Mouse (Mus musculus) liver, adult 2 months (tissue): ENCODE data around the gene Cby1. TPM values are rescaled to one million over a fixed set of nuclear protein-coding genes. Genes with fewer than 3 reads are reported as not detected.

Experiments used
- DNase-seq: peaks from one replicate; pipeline ENCODE4 v3.0.0-alpha.2; 2011; ENCODE audit warnings: low read depth, low spot score; ENCODE audit errors: extremely low read depth
- H3K27ac ChIP-seq: fragments of 200-500 bp; replicated peaks from 2 replicates; pipeline ENCODE4 v1.5.1; 2012; ENCODE audit warnings: low read depth, mild to moderate bottlenecking, control low read depth, inconsistent platforms, low read length; ENCODE audit not compliant: insufficient read depth
- H3K27me3 ChIP-seq: fragments of 200-500 bp; 2 replicates; pipeline ENCODE4 v1.6.1; 2012; ENCODE audit warnings: mild to moderate bottlenecking, moderate library complexity, low read length, inconsistent platforms; ENCODE audit not compliant: control insufficient read depth, insufficient read depth
- H3K36me3 ChIP-seq: fragments of 200-500 bp; 2 replicates; pipeline ENCODE4 v1.6.1; 2012; ENCODE audit warnings: low read length, inconsistent platforms; ENCODE audit not compliant: control insufficient read depth, insufficient read depth
- H3K4me1 ChIP-seq: fragments of 200-500 bp; 2 replicates; pipeline ENCODE4 v1.6.1; 2011; ENCODE audit warnings: low read length; ENCODE audit not compliant: control insufficient read depth, insufficient read depth
- H3K4me3 ChIP-seq: fragments of 200-500 bp; 2 replicates; pipeline ENCODE4 v1.5.1; 2011; ENCODE audit warnings: low read depth, mild to moderate bottlenecking, control low read depth, low read length, moderate library complexity; ENCODE audit not compliant: insufficient read depth
- H3K79me2 ChIP-seq: fragments of 200-500 bp; 2 replicates; pipeline ENCODE4 v1.6.1; 2012; ENCODE audit warnings: inconsistent platforms, mild to moderate bottlenecking, low read length, moderate library complexity; ENCODE audit not compliant: control insufficient read depth, insufficient read depth
- H3K9ac ChIP-seq: fragments of 200-500 bp; 2 replicates; pipeline ENCODE4 v1.6.1; 2012; ENCODE audit warnings: low read depth, mild to moderate bottlenecking, control low read depth, inconsistent platforms, low read length
- CTCF ChIP-seq: fragments of 200-500 bp; IDR thresholded peaks from 2 replicates; pipeline ENCODE4 v1.5.1; 2011; ENCODE audit warnings: low read depth, low read length, control low read depth
- POLR2A ChIP-seq: fragments of 200-500 bp; IDR thresholded peaks from 2 replicates; pipeline ENCODE4 v1.6.1; 2011; ENCODE audit warnings: low read length, control low read depth; ENCODE audit not compliant: insufficient read depth; ENCODE audit errors: extremely low read depth
- WGBS: fragments of 180-500 bp; shearing (Covaris S2); methylation state at CpG from one replicate; pipeline ENCODE4 v1.1.7; 2018; 5-methylcytosine and 5-hydroxymethylcytosine counted together
- polyA plus RNA-seq: library from polyadenylated mRNA; depleted of rRNA; stranded (reverse); fragments of >200 nt; gene quantifications from 2 replicates; pipeline ENCODE4 v1.2.3, GENCODE M21; 2012
- total RNA-seq: library from RNA; depleted of rRNA; stranded (reverse); fragments of >200 nt; gene quantifications from 2 replicates; pipeline ENCODE4 v1.2.3, GENCODE M21; 2014

Cby1 gene
- total and polyA plus RNA-seq, 2 experiments, result 3.3 to 6.6 TPM

DNA sequence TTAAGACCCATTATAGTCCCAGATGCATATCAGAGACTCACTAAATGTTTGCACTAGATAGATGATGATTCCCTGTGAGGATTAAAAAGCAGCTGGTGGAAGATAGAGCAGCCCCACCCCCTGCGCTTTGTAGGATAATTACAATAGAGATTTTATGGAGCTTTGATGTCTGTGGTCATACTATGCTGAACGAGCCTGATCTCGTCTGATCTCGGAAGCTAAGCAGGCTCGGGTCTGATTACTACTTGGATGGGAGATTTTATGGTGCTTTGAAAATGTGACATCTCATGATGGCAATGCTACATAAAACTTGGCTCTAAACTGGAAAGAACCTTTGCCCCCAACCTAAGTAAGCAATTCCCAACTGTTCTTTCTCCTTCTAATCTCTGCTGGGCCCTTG lies 33.3 kb downstream of the Cby1 start:
- no peak overlapping the region for H3K27ac ChIP-seq
- DNase-seq, result no peak
- peaks cover 11% of the 10 kb centered on the region for H3K4me1 ChIP-seq
- no peaks in the 10 kb centered on the region for H3K27me3 ChIP-seq
- TF ChIP-seq POLR2A (no peak), CTCF (no peak)
- no peak overlapping the region for H3K4me3 ChIP-seq
- H3K36me3 ChIP-seq, result no peaks in the 10 kb centered on the region
- peaks cover 30% of the 10 kb centered on the region for H3K79me2 ChIP-seq
- WGBS, result 94% methylated on average over 5 of the region's 5 CpGs
- H3K9ac ChIP-seq, result no peak overlapping the region

DNA sequence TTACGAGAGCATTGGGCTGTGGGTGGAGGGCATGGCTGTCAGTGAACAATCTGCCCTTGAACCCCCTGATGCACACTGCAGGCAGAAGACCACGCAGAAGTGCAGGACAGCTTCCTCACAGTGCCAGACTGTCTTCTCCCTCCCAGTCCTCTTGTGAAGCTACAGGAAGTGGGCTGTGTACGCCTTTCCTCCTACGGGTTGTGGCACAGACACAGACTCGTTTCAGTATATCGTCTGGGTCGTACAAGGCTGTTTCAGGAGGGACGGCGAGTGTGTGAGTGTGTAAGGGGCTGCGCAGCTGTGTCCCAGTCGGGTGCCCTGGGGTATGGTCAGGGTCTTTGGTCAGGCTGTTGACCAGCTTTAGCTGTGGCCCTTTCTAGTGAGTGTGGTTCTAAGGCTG lies 34.7 kb downstream of the Cby1 start:
- TF ChIP-seq CTCF, result no peak
- TF ChIP-seq POLR2A, result no peak
- no peaks in the 10 kb centered on the region for H3K36me3 ChIP-seq
- peaks cover 9% of the 10 kb centered on the region for H3K4me1 ChIP-seq
- no peak for DNase-seq
- 65% methylated on average over 11 of the region's 11 CpGs for WGBS
- H3K27me3 ChIP-seq, result no peaks in the 10 kb centered on the region
- peaks cover 34% of the 10 kb centered on the region for H3K79me2 ChIP-seq
- H3K4me3 ChIP-seq, result no peak overlapping the region
- H3K9ac ChIP-seq, result peak overlapping the region; percentile 25
- H3K27ac ChIP-seq, result no peak overlapping the region

DNA sequence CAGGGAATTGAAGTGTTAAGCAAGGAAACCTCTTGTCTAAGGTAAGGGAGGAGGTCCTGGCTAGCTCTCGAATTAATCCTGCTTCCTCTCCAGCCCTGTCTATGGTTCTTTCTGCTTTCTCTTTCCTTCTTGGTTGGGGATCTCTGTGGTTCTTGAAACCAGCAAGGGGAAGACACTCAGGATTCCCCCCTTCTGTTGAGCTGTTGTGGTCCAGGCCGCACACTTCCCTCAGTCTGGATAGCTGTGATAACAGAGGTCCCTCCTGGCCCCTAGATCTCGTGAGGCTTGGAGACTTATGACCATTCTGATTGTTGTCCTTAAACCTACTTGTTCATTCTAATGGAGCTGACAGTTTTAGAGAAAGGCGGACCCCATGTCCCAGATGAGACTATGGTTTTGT lies 35.5 kb downstream of the Cby1 start:
- H3K4me1 ChIP-seq, result peaks cover 9% of the 10 kb centered on the region
- H3K79me2 ChIP-seq, result peaks cover 40% of the 10 kb centered on the region
- H3K36me3 ChIP-seq, result no peaks in the 10 kb centered on the region; the same call in 1 of the 2 replicates
- WGBS, result 88% methylated on average over 4 of the region's 4 CpGs
- no peak for TF ChIP-seq POLR2A
- no peak for TF ChIP-seq CTCF
- H3K27me3 ChIP-seq, result no peaks in the 10 kb centered on the region
- DNase-seq, result no peak
- no peak overlapping the region for H3K4me3 ChIP-seq
- H3K27ac ChIP-seq, result no peak overlapping the region
- H3K9ac ChIP-seq, result no peak overlapping the region

DNA sequence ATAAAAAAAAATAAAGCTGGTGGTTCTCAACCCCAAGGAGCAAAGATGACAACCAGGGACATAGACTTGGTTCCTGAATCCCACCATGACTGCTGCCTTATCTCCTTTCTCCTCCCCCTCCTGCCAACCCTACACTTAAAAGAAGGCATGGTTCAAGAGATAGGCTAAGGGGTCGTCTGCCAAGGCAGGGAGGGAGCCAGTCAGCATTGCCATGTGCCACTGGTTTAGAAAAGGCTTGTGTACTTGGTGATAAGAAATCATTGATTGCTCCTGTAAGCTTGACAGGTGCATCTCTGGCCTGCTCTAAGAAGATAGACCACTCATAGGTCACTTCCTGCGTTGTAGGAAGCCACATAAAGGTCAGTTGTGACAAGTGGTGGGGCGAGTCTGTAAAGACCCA lies 36.5 kb downstream of the Cby1 start:
- Histone ChIP-seq H3K27me3 (no peaks in the 10 kb centered on the region), H3K4me3 (no peak overlapping the region), H3K9ac (no peak overlapping the region), H3K79me2 (peaks cover 41% of the 10 kb centered on the region), H3K4me1 (peaks cover 9% of the 10 kb centered on the region), H3K36me3 (no peaks in the 10 kb centered on the region; the same call in 1 of the 2 replicates), H3K27ac (no peak overlapping the region)
- DNase-seq, result no peak
- TF ChIP-seq POLR2A (no peak), CTCF (no peak)
- 54% methylated on average over 3 of the region's 3 CpGs for WGBS

DNA sequence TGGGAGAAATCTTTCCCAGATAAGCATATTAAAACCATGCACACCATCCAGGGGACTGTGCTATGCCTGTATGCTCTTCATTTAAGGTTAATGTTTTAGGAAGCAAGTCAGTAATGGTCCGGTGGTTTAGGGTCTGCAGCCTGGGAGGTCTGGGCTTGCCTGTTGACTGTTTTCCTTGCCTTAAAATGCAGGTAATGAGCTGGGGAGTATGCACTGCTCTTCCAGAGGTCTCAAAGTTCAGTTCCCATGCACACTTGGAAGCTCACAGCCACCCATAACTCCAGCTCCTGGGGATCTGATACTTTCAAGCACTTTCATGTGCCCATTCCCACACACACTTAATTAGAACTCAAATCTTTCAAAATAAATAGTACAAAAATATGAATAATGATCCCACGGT lies 37.5 kb downstream of the Cby1 start:
- WGBS, result 54% methylated on average over 2 of the region's 2 CpGs
- H3K36me3 ChIP-seq, result no peaks in the 10 kb centered on the region; the same call in 1 of the 2 replicates
- peak overlapping the region; percentile 42 for H3K27ac ChIP-seq
- no peaks in the 10 kb centered on the region for H3K27me3 ChIP-seq
- peaks cover 7% of the 10 kb centered on the region for H3K4me1 ChIP-seq
- DNase-seq, result no peak
- no peak overlapping the region for H3K4me3 ChIP-seq
- no peak overlapping the region for H3K9ac ChIP-seq
- peaks cover 35% of the 10 kb centered on the region for H3K79me2 ChIP-seq
- TF ChIP-seq POLR2A, result no peak
- no peak for TF ChIP-seq CTCF

DNA sequence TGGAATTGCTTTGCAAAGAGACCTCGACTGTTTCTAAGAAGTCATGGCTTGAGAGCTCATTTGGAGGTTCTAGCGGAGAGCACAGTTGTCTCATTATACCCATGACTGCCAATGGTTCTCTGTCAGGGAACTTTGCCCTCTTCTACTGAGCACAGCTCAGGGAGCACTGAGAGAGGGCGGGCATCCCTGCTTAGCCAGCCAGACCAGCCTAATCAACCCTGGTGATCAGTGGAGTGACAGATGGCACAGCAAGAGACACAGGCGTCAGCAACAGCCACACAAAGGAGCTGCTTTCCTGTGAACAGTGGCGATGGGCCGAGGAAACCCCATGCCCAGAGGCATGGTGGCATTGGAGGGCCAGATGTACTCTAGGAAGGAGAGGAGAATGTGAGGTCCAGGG lies 38.0 kb downstream of the Cby1 start:
- H3K79me2 ChIP-seq, result peaks cover 32% of the 10 kb centered on the region
- H3K4me1 ChIP-seq, result peaks cover 3% of the 10 kb centered on the region; the same call in 1 of the 2 replicates
- H3K4me3 ChIP-seq, result no peak overlapping the region
- H3K36me3 ChIP-seq, result no peaks in the 10 kb centered on the region; the same call in 1 of the 2 replicates
- WGBS, result 48% methylated on average over 6 of the region's 6 CpGs
- no peaks in the 10 kb centered on the region for H3K27me3 ChIP-seq
- peak; percentile 78 for DNase-seq
- H3K27ac ChIP-seq, result peak overlapping the region; percentile 42
- no peak overlapping the region for H3K9ac ChIP-seq
- TF ChIP-seq CTCF (no peak), POLR2A (no peak)
